Mouse (Mus musculus) midbrain, embryonic 14.5 days (tissue): ENCODE measurements at regions not wholly inside any gene's neighbourhood (a gene's known extent, or its start where the extent isn't known, plus 50 kb on each side); places are given as distances from the start of the nearest gene placed in this dataset.

ENCODE experiments used
- ATAC-seq: fragments of 200-750 bp; cut with Nextera tagmentation; 2 replicates; pipeline ENCODE4 v1.8.0; 2017; ENCODE audit warnings: moderate number of reproducible peaks, moderate library complexity; ENCODE audit not compliant: low FRiP score, low TSS enrichment
- DNase-seq: peaks from one replicate; pipeline ENCODE4 v3.0.0-alpha.2; 2015
- H3K27ac ChIP-seq: fragments of 300-500 bp; sonication (generic); replicated peaks from 2 replicates; pipeline ENCODE4 v1.5.1; 2014; ENCODE audit warnings: mild to moderate bottlenecking, low read depth, low read length, moderate library complexity
- H3K27me3 ChIP-seq: fragments of 300-500 bp; sonication (generic); 2 replicates; pipeline ENCODE4 v1.6.1; 2014; ENCODE audit warnings: low read length, control low read depth, mixed read lengths; ENCODE audit not compliant: control insufficient read depth, insufficient read depth
- H3K36me3 ChIP-seq: fragments of 300-500 bp; sonication (generic); 2 replicates; pipeline ENCODE4 v1.6.1; 2014; ENCODE audit warnings: low read length, control low read depth; ENCODE audit not compliant: control insufficient read depth, insufficient read depth
- H3K4me1 ChIP-seq: fragments of 300-500 bp; sonication (generic); 2 replicates; pipeline ENCODE4 v1.6.1; 2014; ENCODE audit warnings: mild to moderate bottlenecking, antibody characterized with exemption, low read length, control low read depth; ENCODE audit not compliant: control insufficient read depth, insufficient read depth
- H3K4me2 ChIP-seq: fragments of 300-500 bp; sonication (generic); 2 replicates; pipeline ENCODE4 v1.6.1; 2014; ENCODE audit warnings: mild to moderate bottlenecking, low read length, moderate library complexity
- H3K4me3 ChIP-seq: fragments of 300-500 bp; sonication (generic); replicated peaks from 2 replicates; pipeline ENCODE4 v1.5.1; 2014; ENCODE audit warnings: low read depth, low read length
- H3K9ac ChIP-seq: fragments of 300-500 bp; sonication (generic); replicated peaks from 2 replicates; pipeline ENCODE4 v1.6.1; 2014; ENCODE audit warnings: mild to moderate bottlenecking, low read length, moderate library complexity
- H3K9me3 ChIP-seq: fragments of 300-500 bp; sonication (generic); 2 replicates; pipeline ENCODE4 v1.6.1; 2016; ENCODE audit warnings: low read length, control low read depth, mixed read lengths; ENCODE audit not compliant: control insufficient read depth
- WGBS: fragments of 180-500 bp; shearing (Covaris S2); extraction: QIAGEN DNeasy Blood & Tissue Kit; methylation state at CpG from one replicate; pipeline ENCODE4 v1.1.7; 2014; 5-methylcytosine and 5-hydroxymethylcytosine counted together

DNA sequence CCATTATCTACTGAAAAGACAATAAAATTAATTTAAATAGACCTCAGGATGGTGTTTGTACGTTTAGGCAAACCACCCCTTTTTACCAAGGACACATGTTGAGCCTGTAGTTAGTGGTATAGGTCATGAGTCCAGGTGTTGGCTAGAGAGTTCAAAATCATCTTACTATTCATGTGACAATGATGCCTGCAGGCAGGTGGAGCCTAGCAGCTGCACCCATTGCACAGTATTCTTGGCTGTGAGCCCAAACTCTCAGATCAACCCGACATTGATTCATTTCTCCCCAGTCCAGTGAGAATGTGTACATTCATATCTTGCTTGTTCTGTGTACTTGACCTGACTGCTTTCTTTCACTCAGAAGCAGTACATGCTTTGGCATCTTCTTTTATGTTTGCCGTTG, 1677.4 kb upstream of the Gm7489 start:
- H3K4me1 ChIP-seq: no peaks in the 10 kb centered on the region
- ATAC-seq: no peak
- no peaks in the 10 kb centered on the region for H3K27me3 ChIP-seq
- H3K36me3 ChIP-seq: no peaks in the 10 kb centered on the region
- no peak overlapping the region for H3K9ac ChIP-seq
- no peaks in the 10 kb centered on the region; the same call in 1 of the 2 replicates for H3K9me3 ChIP-seq
- no peak overlapping the region for H3K4me2 ChIP-seq
- no peak for DNase-seq
- WGBS: 81% methylated on average over 3 of the region's 3 CpGs
- no peak overlapping the region for H3K4me3 ChIP-seq
- no peak overlapping the region for H3K27ac ChIP-seq

GRCm38 (mm10) chr15:52232442-52232841, 1652.3 kb upstream of the Gm7489 start:
- no peaks in the 10 kb centered on the region for H3K9me3 ChIP-seq
- H3K36me3 ChIP-seq: no peaks in the 10 kb centered on the region
- no peaks in the 10 kb centered on the region for H3K4me1 ChIP-seq
- H3K9ac ChIP-seq: no peak overlapping the region
- WGBS: 94% methylated on average over 5 of the region's 5 CpGs
- no peak overlapping the region for H3K4me3 ChIP-seq
- no peak overlapping the region for H3K27ac ChIP-seq
- DNase-seq (no peak), ATAC-seq (peak; percentile 50; the same call in 1 of the 2 replicates)
- H3K27me3 ChIP-seq: no peaks in the 10 kb centered on the region
- no peak overlapping the region for H3K4me2 ChIP-seq

GRCm38 (mm10) chr15:52236220-52236619, 1648.5 kb upstream of the Gm7489 start:
- Histone ChIP-seq H3K4me3 (no peak overlapping the region), H3K4me1 (no peaks in the 10 kb centered on the region), H3K9ac (no peak overlapping the region), H3K36me3 (no peaks in the 10 kb centered on the region), H3K27me3 (no peaks in the 10 kb centered on the region), H3K27ac (no peak overlapping the region), H3K4me2 (no peak overlapping the region), H3K9me3 (no peaks in the 10 kb centered on the region)
- ATAC-seq: no peak
- DNase-seq: no peak
- WGBS: 79% methylated on average over 8 of the region's 8 CpGs

- Histone ChIP-seq H3K4me1 (0 out of 2 replicates have a peak, but pooled peaks cover 2% of the 10 kb centered on the region), H3K27ac (no peak overlapping the region), H3K4me2 (no peak overlapping the region), H3K27me3 (no peaks in the 10 kb centered on the region), H3K4me3 (no peak overlapping the region), H3K9ac (no peak overlapping the region), H3K36me3 (no peaks in the 10 kb centered on the region), H3K9me3 (no peaks in the 10 kb centered on the region)
- WGBS: 98% methylated on average over 1 of the region's 1 CpGs
- ATAC-seq (no peak), DNase-seq (peak; percentile 22)
Observed at GRCm38 (mm10) chr15:52242890-52243289, 1641.8 kb upstream of the Gm7489 start.
